Mouse (Mus musculus): Measurements from ENCODE around the gene Mmp20. TPM values are rescaled to one million over a fixed set of nuclear protein-coding genes. Genes with fewer than 3 reads are reported as not detected.

Gene Mmp20
- polyA plus RNA-seq, 1 experiment from 2014 or later = not detected

DNA sequence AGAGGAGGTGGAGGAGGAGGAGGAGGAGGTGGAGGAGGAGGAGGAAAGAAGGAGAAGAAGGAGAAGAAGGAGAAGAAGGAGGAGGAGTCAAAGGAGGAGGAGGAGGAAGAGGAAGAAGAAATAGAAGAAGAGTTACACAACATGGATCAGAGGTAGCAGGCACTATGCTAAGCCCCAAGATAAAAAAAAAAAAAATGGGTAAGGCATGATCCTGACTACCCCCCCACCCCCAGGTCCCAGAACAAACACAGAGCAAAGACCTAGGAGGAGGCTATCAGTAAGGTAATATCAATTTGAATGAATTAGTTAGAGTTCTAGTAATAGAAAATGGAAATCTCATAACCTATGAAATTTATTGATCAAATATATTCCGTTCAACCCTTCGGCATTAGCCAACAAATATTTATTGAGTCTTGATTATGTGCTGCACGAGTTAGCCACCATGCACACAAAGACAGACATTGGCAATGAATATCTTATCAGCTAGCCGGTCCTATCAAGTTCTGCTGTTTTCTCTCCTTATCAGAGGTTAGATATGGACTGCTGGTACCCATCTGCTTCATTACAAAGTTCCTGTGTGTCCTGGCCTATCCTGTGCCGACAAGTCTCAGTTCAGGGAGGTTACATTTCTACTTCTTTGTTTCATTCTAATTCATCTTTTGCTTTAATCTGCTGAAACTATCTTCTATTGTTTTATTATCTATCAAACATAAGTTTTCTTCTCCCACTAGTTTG, 24.5 kb downstream of the Mmp20 start:
- Histone ChIP-seq H3K9ac (no peak overlapping the region), H3K4me3 (no peak overlapping the region), H3K4me1 (no peaks in the 10 kb centered on the region), H3K9me3 (replicated peaks) (no peaks in the 10 kb centered on the region), H3K4me2 (replicated peaks) (no peak overlapping the region), H3K27me3 (no peaks in the 10 kb centered on the region), H3K36me3 (no peaks in the 10 kb centered on the region), H3K27ac (no peak overlapping the region)
- WGBS = 91% methylated on average over 5 of the region's 5 CpGs
- no peak for ATAC-seq (ENCODE audit: low FRiP score)

DNA sequence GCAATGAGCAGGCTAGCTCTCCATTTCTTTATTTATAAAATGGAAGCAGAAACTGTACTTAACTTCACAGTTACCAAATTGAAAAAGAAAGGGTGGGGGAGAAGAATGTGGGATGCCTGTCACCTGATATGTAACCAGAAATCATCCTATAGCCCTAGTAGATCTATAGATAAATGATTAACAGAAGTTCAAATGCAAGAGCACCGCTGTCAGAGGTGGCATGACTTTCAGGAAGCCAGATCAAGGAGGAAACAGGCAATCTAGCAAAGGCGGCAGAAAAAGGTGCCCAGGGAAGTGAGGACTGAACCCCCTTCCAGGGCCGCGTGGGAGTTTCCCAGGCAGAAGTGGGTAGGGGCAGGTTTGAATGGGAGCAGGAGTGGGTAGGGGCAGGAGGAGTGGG, 29.9 kb downstream of the Mmp20 start:
- no peaks in the 10 kb centered on the region for H3K36me3 ChIP-seq
- no peak overlapping the region for H3K4me2 ChIP-seq (replicated peaks)
- H3K9ac ChIP-seq = no peak overlapping the region
- no peak for ATAC-seq (ENCODE audit: low FRiP score)
- H3K27ac ChIP-seq = no peak overlapping the region
- no peaks in the 10 kb centered on the region for H3K4me1 ChIP-seq
- H3K27me3 ChIP-seq = no peaks in the 10 kb centered on the region
- no peak overlapping the region for H3K4me3 ChIP-seq
- 81% methylated on average over 4 of the region's 4 CpGs for WGBS
- H3K9me3 ChIP-seq (replicated peaks) = no peaks in the 10 kb centered on the region

GRCm38 (mm10) chr9:7659469-7660020, 31.5 kb downstream of the Mmp20 start:
- WGBS = 44% methylated on average over 6 of the region's 6 CpGs
- no peaks in the 10 kb centered on the region for H3K9me3 ChIP-seq (replicated peaks)
- ATAC-seq (ENCODE audit: low FRiP score) = no peak

GRCm38 (mm10) chr9:7661371-7661770, 33.3 kb downstream of the Mmp20 start:
- ATAC-seq (ENCODE audit: low FRiP score) = no peak
- H3K4me3 ChIP-seq = no peak overlapping the region
- H3K27me3 ChIP-seq = no peaks in the 10 kb centered on the region
- no peak overlapping the region for H3K4me2 ChIP-seq (replicated peaks)
- WGBS = 94% methylated on average over 1 of the region's 1 CpGs
- H3K27ac ChIP-seq = no peak overlapping the region
- no peaks in the 10 kb centered on the region for H3K9me3 ChIP-seq (replicated peaks)
- no peaks in the 10 kb centered on the region for H3K4me1 ChIP-seq
- H3K9ac ChIP-seq = no peak overlapping the region
- no peaks in the 10 kb centered on the region for H3K36me3 ChIP-seq

More at GRCm38 (mm10) chr9:7659469-7660020, 31.5 kb downstream of the Mmp20 start:
- Histone ChIP-seq H3K4me2 (replicated peaks) (no peak overlapping the region), H3K27ac (no peak overlapping the region), H3K27me3 (no peaks in the 10 kb centered on the region), H3K4me1 (no peaks in the 10 kb centered on the region), H3K4me3 (no peak overlapping the region), H3K36me3 (no peaks in the 10 kb centered on the region), H3K9ac (no peak overlapping the region)

GRCm38 (mm10) chr9:7669674-7670073, 41.6 kb downstream of the Mmp20 start:
- ATAC-seq (ENCODE audit: low FRiP score) = no peak
- H3K4me3 ChIP-seq = no peak overlapping the region
- 90% methylated on average over 1 of the region's 1 CpGs for WGBS

DNA sequence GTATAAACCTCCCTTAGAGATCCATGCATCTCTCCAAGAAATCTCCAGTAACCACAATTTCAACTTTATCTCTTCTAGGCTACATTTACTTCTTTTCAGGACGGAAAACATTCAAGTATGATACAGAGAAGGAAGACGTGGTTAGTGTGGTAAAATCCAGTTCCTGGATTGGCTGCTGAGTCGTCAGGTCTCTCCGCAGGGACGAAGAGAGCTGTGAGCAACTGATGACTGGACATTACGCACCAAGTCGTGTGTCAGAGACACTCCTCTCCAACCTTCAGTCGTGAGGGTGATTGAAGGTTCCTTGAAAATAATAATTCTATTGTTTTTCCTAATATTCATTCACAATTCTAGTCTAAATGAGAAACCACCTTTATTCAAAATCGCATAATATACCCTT, 45.0 kb downstream of the Mmp20 start:
- WGBS = 86% methylated on average over 9 of the region's 9 CpGs
- Histone ChIP-seq H3K4me3 (no peak overlapping the region), H3K27me3 (no peaks in the 10 kb centered on the region), H3K36me3 (no peaks in the 10 kb centered on the region), H3K27ac (no peak overlapping the region), H3K9me3 (replicated peaks) (no peaks in the 10 kb centered on the region), H3K9ac (no peak overlapping the region), H3K4me1 (no peaks in the 10 kb centered on the region), H3K4me2 (replicated peaks) (no peak overlapping the region)
- no peak for ATAC-seq (ENCODE audit: low FRiP score)

More at GRCm38 (mm10) chr9:7669674-7670073, 41.6 kb downstream of the Mmp20 start:
- Histone ChIP-seq H3K9ac (no peak overlapping the region), H3K9me3 (replicated peaks) (no peaks in the 10 kb centered on the region), H3K4me1 (no peaks in the 10 kb centered on the region), H3K27me3 (no peaks in the 10 kb centered on the region), H3K4me2 (replicated peaks) (no peak overlapping the region), H3K27ac (no peak overlapping the region), H3K36me3 (no peaks in the 10 kb centered on the region)

GRCm38 (mm10) chr9:7678154-7678837, 50.3 kb downstream of the Mmp20 start:
- Histone ChIP-seq H3K9ac (no peak overlapping the region), H3K4me2 (replicated peaks) (no peak overlapping the region), H3K4me3 (no peak overlapping the region), H3K4me1 (no peaks in the 10 kb centered on the region), H3K36me3 (no peaks in the 10 kb centered on the region), H3K27me3 (no peaks in the 10 kb centered on the region), H3K27ac (no peak overlapping the region), H3K9me3 (replicated peaks) (no peaks in the 10 kb centered on the region)
- 86% methylated on average over 2 of the region's 2 CpGs for WGBS
- no peak for ATAC-seq (ENCODE audit: low FRiP score)

GRCm38 (mm10) chr9:7682081-7682618, 54.1 kb downstream of the Mmp20 start:
- WGBS = 83% methylated on average over 9 of the region's 9 CpGs
- H3K9me3 ChIP-seq (replicated peaks) = no peaks in the 10 kb centered on the region
- ATAC-seq (ENCODE audit: low FRiP score) = no peak
- no peak overlapping the region for H3K27ac ChIP-seq
- no peaks in the 10 kb centered on the region for H3K36me3 ChIP-seq
- H3K27me3 ChIP-seq = no peaks in the 10 kb centered on the region
- H3K4me1 ChIP-seq = no peaks in the 10 kb centered on the region
- no peak overlapping the region for H3K9ac ChIP-seq
- no peak overlapping the region for H3K4me3 ChIP-seq
- H3K4me2 ChIP-seq (replicated peaks) = no peak overlapping the region

GRCm38 (mm10) chr9:7686024-7686423, 58.0 kb downstream of the Mmp20 start:
- no peak overlapping the region for H3K27ac ChIP-seq
- WGBS = 88% methylated on average over 2 of the region's 2 CpGs
- H3K36me3 ChIP-seq = no peaks in the 10 kb centered on the region
- no peaks in the 10 kb centered on the region for H3K9me3 ChIP-seq (replicated peaks)
- H3K4me3 ChIP-seq = no peak overlapping the region
- no peaks in the 10 kb centered on the region for H3K4me1 ChIP-seq
- H3K9ac ChIP-seq = no peak overlapping the region
- ATAC-seq (ENCODE audit: low FRiP score) = no peak
- no peak overlapping the region for H3K4me2 ChIP-seq (replicated peaks)
- no peaks in the 10 kb centered on the region for H3K27me3 ChIP-seq

DNA sequence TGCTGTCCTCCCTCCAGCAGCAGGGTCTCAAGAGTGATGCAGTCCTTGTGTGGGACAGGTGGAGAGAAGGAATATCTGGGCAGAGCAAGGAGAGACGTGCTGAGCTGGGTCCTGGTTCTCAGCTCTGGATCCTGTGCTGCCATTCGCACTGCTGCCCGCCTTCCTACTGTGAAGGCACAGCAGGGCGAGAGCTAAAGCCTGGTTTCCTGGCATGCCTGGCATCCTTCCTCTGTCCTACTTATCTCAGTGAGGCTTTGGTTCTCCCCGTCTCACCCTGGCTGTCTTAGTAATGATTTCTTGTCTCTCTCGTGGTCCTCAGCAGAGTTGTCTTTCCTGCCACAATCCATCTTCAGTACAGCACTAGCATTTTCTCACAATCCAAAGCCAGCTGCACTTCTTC, 61.8 kb downstream of the Mmp20 start:
- H3K9ac ChIP-seq = no peak overlapping the region
- H3K36me3 ChIP-seq = no peaks in the 10 kb centered on the region
- no peak overlapping the region for H3K27ac ChIP-seq
- no peak overlapping the region for H3K4me3 ChIP-seq
- no peak for ATAC-seq (ENCODE audit: low FRiP score)
- WGBS = 64% methylated on average over 6 of the region's 6 CpGs
- H3K9me3 ChIP-seq (replicated peaks) = no peaks in the 10 kb centered on the region
- no peak overlapping the region for H3K4me2 ChIP-seq (replicated peaks)
- H3K27me3 ChIP-seq = no peaks in the 10 kb centered on the region
- no peaks in the 10 kb centered on the region for H3K4me1 ChIP-seq

GRCm38 (mm10) chr9:7691790-7692189, 63.8 kb downstream of the Mmp20 start, which contains the start of gene Mmp7:
Gene Mmp7 (plus strand): TSS chr9:7692090.
- no peaks in the 10 kb centered on the region for H3K9me3 ChIP-seq (replicated peaks)
- H3K4me2 ChIP-seq (replicated peaks) = no peak within 1 kb of the TSS
- no peak within 1 kb of the TSS for H3K9ac ChIP-seq
- no peak within 1 kb of the TSS for H3K27ac ChIP-seq
- ATAC-seq (ENCODE audit: low FRiP score) = no peak
- no peaks in the 10 kb centered on the region for H3K4me1 ChIP-seq
- WGBS = 88% methylated on average over 1 of the region's 1 CpGs
- H3K27me3 ChIP-seq = no peaks in the 10 kb centered on the region
- no peak within 1 kb of the TSS for H3K4me3 ChIP-seq
- H3K36me3 ChIP-seq = no peaks in the 10 kb centered on the region

GRCm38 (mm10) chr9:7693961-7694360, 65.9 kb downstream of the Mmp20 start:
- Histone ChIP-seq H3K27me3 (no peaks in the 10 kb centered on the region), H3K36me3 (no peaks in the 10 kb centered on the region), H3K27ac (no peak overlapping the region), H3K4me1 (no peaks in the 10 kb centered on the region), H3K9ac (no peak overlapping the region), H3K4me2 (replicated peaks) (no peak overlapping the region), H3K4me3 (no peak overlapping the region), H3K9me3 (replicated peaks) (no peaks in the 10 kb centered on the region)
- WGBS = 76% methylated on average over 3 of the region's 3 CpGs
- ATAC-seq (ENCODE audit: low FRiP score) = no peak
